Mouse (Mus musculus): ENCODE data around the gene Slc16a6.
A peak's percentile ranks its signal among the peaks of the same experiment; 100 is the strongest.

The Slc16a6 gene

DNA sequence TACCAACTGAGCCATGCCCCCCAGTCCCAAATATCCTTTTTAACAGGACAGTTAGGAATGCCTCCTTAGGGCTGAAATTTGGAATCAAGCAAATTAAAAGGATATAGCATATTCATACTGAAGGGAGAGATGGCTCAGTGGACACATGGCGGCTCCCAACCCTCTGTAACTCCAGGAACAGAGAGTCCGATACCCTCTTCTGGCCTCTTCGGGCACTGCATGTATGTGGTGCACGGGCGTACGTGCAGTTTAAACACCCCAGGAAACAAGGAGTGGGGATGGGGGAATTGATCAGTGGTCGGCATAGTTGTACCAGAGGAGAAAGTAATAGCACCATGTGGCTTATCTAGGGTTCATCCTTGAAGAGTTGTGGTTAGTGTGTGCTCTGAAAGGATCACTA, 28.8 kb downstream of the Slc16a6 start:
- DNase-seq, result peak; percentile 61 to 63

DNA sequence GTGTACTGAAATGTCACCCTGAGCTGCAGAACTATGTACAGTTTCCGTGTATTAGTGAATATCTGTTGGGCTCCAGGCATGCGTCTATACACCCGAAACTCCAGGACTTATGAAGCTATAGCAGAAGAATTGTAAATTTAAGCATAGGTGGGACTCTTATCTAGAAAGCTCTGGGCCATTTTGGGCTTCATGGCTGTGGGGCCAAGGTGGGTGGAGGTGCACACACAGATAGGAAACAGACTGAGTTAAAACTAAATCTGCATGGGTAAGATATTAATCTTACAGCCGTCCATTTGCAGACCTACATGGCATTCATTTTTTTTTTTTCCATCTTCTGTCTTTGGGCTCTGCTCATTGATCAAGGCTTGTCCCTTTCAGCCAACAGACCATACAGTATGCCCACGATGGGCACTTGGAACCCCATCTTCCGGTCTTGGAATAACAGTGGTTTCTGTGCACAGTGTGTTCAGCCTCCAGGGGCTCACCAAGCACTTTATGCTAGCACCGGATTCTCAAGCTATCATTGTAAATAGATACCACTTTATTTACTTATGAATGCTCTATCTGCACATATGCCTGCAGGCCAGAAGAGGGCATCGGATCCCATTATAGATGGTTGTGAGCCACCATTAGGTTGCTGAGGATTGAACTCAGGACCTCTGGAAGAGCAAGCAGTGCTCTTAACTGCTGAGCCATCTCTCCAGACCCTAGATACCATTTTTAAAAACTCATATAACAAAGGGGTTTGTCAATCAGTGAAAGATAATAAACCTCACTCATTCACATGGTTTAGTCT, 29.7 kb downstream of the Slc16a6 start:
- DNase-seq, result no peak

- DNase-seq, result no peak
These were observed 31.1 kb downstream of the Slc16a6 start for GRCm38 (mm10) chr11:109442166-109442730.

GRCm38 (mm10) chr11:109441119-109441518, 32.3 kb downstream of the Slc16a6 start:
- DNase-seq, result peak; percentile 57 to 64

DNA sequence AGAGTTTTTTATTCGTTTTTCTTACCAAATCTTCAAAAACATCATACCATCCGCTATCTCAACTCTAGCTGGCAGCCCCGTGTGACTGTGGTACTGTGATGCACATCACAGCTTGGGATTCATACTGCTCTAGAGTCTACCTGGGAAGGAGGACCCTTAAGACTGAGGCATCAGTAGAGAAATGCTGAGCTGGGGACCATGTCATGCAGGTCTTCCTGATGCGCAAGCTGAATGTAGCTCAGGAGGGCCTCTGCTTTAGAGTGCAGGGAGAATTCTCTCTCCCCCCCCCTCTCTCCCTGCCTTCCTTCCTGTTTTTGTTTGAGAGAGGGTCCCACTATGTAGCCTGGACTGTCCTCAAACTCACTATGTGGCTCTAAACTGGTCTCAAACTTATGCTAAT, 32.8 kb downstream of the Slc16a6 start:
- DNase-seq, result no peak

GRCm38 (mm10) chr11:109439829-109440340, 33.5 kb downstream of the Slc16a6 start:
- DNase-seq, result peak; percentile 82 to 87

DNA sequence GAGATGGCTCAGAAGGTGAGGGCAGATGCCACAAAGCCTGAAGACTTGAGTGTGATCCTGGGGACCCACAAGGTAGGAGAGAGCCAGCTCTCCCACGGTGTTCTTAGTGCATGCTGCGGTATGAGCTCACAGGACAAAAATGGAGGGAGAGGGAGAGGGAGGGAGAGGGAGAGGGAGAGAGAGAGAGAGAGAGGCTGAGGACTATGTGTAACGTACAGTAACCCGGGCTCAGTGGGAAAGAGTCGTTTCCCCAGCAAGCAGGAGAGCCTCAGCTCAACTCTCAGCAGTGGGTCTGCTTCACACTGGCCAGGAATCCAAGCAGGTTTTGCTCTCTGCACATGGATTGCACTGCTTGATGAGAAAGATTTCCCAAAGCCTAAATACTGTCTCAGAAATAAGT, 34.2 kb downstream of the Slc16a6 start:
- DNase-seq, result no peak

GRCm38 (mm10) chr11:109436889-109437288, 36.5 kb downstream of the Slc16a6 start:
- DNase-seq, result no peak

DNA sequence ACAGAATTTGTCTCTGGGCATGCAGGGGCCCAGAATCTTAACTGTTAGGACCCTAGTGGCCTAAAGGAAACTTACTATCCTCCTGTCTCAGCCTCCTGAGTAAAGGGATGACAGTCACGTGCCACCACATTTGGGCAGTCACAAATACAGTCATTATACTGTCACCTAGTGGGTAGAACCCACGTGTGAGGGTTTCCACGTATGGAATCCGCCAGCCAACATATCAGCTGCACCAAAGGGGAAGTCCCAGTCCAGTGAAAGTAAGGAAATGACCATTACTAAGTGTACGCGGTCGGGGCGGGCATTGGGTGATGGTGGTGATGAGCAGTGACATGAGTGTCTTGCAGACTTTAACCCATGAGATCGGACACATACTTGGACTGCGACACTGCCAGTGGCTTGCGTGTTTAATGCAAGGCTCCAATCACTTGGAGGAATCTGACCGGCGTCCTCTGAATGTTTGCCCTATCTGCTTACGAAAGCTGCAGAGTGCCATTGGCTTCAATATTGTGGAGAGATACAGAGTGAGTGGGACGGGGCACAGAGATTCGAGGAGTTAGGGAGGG, 39.1 kb downstream of the Slc16a6 start:
- DNase-seq, result no peak

DNA sequence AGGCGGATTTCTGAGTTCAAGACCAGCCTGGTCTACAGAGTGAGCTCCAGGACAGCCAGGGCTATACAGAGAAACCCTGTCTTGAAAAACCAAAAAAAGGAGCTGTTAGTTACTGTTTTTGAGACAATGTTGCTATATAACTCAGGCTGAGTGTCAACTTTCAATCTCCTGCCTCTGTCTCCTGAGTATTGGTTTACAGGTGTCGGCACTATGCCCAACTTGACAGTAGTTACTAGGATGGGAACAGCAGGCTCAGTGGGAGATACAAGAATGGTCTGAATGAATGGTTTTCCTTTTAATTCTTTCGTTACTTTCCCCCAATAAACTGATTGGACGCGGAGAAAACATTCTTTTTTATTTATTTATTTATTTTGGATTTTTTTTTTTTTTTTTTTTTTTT, 46.0 kb downstream of the Slc16a6 start:
- DNase-seq, result no peak

DNA sequence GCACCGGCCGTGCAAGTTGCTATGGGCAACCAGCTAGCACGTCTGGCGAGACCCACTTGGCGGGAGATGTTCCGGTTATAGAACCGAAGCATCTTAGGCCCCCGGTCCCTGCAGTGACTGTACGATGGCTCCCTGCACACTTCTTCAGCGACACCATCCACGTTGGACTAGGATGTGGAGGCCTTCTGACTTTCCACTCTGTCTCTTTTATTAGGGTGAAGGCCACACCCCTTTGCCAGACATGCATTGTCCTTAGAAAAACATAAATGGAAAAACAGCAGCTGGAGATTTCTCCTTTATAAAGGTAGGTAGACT, 47.2 kb downstream of the Slc16a6 start:
- no peak for DNase-seq

- peak; percentile 99 to 100 for DNase-seq
These were observed 47.8 kb downstream of the Slc16a6 start, which contains the start of gene Amz2 for GRCm38 (mm10) chr11:109425392-109426271. Gene Amz2 (plus strand): TSS chr11:109425946.

GRCm38 (mm10) chr11:109423294-109423693, 50.1 kb downstream of the Slc16a6 start:
- DNase-seq, result no peak

GRCm38 (mm10) chr11:109422263-109422662, 51.1 kb downstream of the Slc16a6 start:
- no peak for DNase-seq

DNA sequence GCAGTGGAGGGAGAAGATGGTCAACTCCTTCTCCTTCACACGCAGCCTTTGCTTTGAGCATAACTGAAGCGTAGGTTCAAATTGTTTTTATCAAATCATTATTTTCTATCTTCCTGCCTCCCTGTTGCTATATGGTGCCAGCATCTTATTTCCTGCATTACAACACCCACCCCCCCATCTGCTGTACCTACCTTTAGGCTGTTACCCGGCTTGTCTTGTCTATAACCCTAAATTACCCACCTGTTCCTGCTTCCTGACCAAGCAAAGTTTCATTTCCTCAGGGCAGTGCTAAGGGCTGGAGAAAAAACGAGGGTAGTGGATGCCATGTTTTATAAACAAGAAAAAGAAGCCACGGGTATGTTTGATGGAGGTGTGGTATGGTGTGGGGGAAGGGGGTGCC, 52.2 kb downstream of the Slc16a6 start:
- no peak for DNase-seq

- no peak for DNase-seq
These were observed 52.8 kb downstream of the Slc16a6 start for GRCm38 (mm10) chr11:109420567-109420962.

DNA sequence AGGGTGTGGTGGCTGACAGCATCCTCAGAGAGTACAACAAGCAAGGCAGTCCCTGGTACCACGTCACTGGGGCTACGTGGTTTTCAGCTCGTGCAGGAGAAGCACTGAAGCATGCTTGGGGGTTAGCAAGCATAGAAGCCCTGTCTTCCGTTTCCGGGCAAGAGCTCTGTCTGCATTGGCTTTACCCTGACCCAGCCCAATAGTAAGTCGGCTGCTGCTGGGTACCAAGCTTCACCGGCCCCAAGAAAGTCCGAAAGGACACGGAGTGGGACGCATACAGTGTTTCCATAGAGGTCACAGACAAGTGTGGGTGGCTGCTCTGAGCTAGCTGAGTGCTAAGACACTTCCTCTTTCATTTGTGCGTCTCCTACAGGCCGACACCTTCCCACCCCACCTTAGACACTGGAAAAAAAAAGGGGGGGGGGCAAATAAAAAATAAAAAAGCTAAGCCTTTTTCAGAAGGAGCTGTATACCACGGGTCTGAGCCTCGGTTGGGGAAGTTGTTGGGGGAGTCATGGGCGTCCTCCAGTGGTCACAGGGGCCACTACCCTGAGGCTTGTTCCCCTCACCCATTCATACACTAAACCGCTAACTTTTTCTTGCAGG, 53.3 kb downstream of the Slc16a6 start:
- DNase-seq, result peak; percentile 70 to 79

DNA sequence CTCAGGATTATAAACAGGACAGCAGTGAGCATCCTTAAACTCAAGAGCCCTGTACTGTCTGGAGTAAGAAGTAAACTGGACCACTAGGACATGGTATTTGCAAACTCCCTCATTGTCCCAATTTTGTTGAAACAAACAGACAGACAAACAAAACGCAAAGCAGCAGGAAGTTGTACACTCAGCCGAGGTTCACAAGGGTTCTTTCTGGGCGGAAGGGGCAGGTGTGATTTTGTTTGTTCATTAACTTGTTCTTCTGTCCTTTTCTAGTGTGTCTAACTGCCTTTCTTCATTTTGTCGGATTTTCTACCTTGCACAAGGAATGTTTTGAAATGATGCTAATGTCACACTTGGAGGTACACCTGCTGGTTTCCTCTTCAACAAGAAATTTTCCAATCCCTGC, 53.9 kb downstream of the Slc16a6 start:
- DNase-seq, result no peak

DNA sequence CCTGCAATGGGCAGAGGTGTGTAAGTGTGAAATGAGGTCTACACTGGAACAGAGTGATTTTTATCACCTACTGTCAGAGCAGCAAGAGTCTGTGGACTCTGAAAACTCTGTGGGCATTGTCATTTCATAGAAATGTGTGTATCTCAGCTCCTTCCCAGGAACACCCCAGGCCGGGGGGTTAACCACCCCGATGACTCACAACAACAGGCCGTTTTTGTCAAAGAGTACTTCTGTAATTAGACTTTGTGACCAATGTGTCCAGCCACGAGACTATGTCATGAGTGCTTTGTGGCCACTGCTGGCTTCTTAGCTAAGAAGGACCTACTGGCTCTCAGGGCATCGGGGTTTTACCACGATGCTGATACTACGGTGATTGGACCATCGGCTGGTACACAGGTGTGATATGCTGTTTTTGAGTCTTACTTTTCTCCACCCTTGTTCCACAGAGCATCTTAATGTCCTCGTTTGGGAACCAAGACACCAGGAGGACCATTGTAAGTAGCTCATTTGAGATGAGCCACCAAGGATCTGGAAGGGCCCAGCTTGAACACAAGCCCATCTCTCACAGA, 55.8 kb downstream of the Slc16a6 start:
- DNase-seq, result no peak

- no peak for DNase-seq
These were observed 56.5 kb downstream of the Slc16a6 start for GRCm38 (mm10) chr11:109416709-109417420.

DNA sequence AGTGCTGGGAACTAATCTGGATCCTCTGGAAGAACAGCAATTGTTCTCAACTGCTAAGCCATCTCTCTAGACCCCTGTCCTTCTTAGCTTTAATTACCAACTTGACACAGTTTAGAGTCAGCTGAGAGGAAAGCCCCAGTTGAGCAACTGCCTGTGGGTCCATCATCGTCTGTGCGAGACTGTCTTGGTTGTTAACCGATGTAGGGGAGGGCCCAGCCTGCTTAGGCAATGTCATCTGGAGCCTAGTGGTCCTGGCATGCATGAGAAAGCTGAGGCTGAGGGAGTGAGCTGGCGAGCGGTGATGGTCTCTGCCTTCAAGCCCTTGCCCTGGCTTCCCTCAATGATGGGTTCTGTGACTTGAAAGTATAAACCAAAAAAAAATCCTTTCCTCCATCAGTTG, 58.6 kb downstream of the Slc16a6 start:
- DNase-seq, result no peak

DNA sequence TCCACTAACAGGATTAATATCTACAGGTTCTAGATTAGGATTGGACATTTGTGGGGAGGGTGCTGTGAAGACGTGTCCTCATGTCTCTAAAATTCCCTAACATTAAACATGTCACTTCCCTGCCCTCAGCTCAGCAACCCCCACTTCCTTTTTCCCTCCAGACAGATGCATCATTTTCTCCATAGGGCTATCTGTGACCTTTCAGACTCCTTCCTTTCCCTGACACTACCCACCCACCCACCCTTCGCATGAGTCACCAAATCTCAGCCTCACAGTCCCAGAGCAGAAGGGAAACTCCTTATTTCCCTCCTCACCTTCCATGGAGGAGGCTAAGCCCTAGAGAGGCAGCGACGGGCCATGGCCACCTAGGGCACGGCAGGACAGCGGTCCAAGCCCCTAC, 59.8 kb downstream of the Slc16a6 start, which contains the start of gene 9930022D16Rik:
Gene 9930022D16Rik, plus strand, starts transcription at position 301 of the 400 bp plus-strand sequence.
- no peak for DNase-seq
